Mouse (Mus musculus): Measurements from ENCODE around the gene Ntrk3.

Ntrk3 gene

GRCm38 (mm10) chr7:78361341-78362309 lies 376.2 kb downstream of the Ntrk3 start:
- DNase-seq (ENCODE audit: low read depth, low spot score) = no peak

GRCm38 (mm10) chr7:78347464-78347863 lies 390.3 kb downstream of the Ntrk3 start:
- no peak for DNase-seq (ENCODE audit: low read depth, low spot score)

GRCm38 (mm10) chr7:78333422-78333821 lies 404.4 kb downstream of the Ntrk3 start:
- no peak for DNase-seq (ENCODE audit: low read depth, low spot score)

GRCm38 (mm10) chr7:78328301-78328700 lies 409.5 kb downstream of the Ntrk3 start:
- no peak for DNase-seq (ENCODE audit: low read depth, low spot score)

- DNase-seq (ENCODE audit: low read depth, low spot score) = no peak
These were observed 411.6 kb downstream of the Ntrk3 start for GRCm38 (mm10) chr7:78326185-78326584.

GRCm38 (mm10) chr7:78318640-78319039 lies 419.2 kb downstream of the Ntrk3 start:
- no peak for DNase-seq (ENCODE audit: low read depth, low spot score)

- DNase-seq (ENCODE audit: low read depth, low spot score) = no peak
These were observed 432.0 kb downstream of the Ntrk3 start for GRCm38 (mm10) chr7:78305770-78306169.

GRCm38 (mm10) chr7:78305029-78305428 lies 432.8 kb downstream of the Ntrk3 start:
- DNase-seq (ENCODE audit: low read depth, low spot score) = no peak

- DNase-seq (ENCODE audit: low read depth, low spot score) = no peak
These were observed 440.5 kb downstream of the Ntrk3 start for GRCm38 (mm10) chr7:78297290-78297689.

GRCm38 (mm10) chr7:78294322-78294721 lies 443.5 kb downstream of the Ntrk3 start:
- DNase-seq (ENCODE audit: low read depth, low spot score) = no peak

GRCm38 (mm10) chr7:78290186-78290585 lies 447.6 kb downstream of the Ntrk3 start:
- no peak for DNase-seq (ENCODE audit: low read depth, low spot score)

- DNase-seq (ENCODE audit: low read depth, low spot score) = no peak
These were observed 451.1 kb downstream of the Ntrk3 start for GRCm38 (mm10) chr7:78286516-78287238.

- DNase-seq (ENCODE audit: low read depth, low spot score) = no peak
These were observed 468.1 kb downstream of the Ntrk3 start for GRCm38 (mm10) chr7:78269506-78270250.

GRCm38 (mm10) chr7:78267461-78268007 lies 470.3 kb downstream of the Ntrk3 start:
- DNase-seq (ENCODE audit: low read depth, low spot score) = no peak

- no peak for DNase-seq (ENCODE audit: low read depth, low spot score)
These were observed 473.3 kb downstream of the Ntrk3 start for GRCm38 (mm10) chr7:78264432-78265002.

- no peak for DNase-seq (ENCODE audit: low read depth, low spot score)
These were observed 476.2 kb downstream of the Ntrk3 start for GRCm38 (mm10) chr7:78261420-78262125.

- DNase-seq (ENCODE audit: low read depth, low spot score) = no peak
These were observed 479.7 kb downstream of the Ntrk3 start for GRCm38 (mm10) chr7:78258151-78258550.

- no peak for DNase-seq (ENCODE audit: low read depth, low spot score)
These were observed 483.9 kb downstream of the Ntrk3 start for GRCm38 (mm10) chr7:78253777-78254385.

- DNase-seq (ENCODE audit: low read depth, low spot score) = no peak
These were observed 489.6 kb downstream of the Ntrk3 start for GRCm38 (mm10) chr7:78248119-78248642.

- DNase-seq (ENCODE audit: low read depth, low spot score) = no peak
These were observed 498.8 kb downstream of the Ntrk3 start for GRCm38 (mm10) chr7:78239012-78239411.
